Comparison of ENCODE assay signal across 1 mouse cellular context in the genomic region with DNA sequence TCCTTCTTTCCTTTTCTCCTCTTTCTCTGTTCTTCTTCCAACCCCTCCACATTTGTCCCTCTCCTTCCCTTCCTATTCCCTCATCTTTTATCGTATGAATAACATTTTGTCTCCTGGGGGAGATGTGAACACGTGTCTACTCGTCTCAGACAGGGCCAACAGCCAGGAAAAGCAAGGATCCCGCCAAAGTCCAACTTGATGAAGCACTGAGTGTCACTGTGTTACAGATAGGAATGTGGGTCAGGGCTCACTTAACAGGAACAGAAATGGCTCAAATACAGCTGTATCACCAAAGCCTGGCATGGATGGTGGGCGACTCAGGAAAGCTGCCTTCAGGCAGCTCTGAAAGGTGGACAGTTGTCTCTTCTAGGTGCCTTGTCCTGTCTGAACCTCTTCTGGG.
TF ChIP-seq lines count a peak whose summit lies in the region.

No protein-coding gene starts in this region.

TF ChIP-seq in CH12.LX, 34 proteins besides CTCF, POLR2A, EP300 and RAD21:
- TF ChIP-seq USF1 (IDR thresholded peaks at IDR 0.05; ENCODE audit: low read depth, low read length) (no peak), CHD1 (IDR thresholded peaks at IDR 0.05; ENCODE audit: low read depth, low read length) (no peak), MAX (IDR thresholded peaks at IDR 0.05; ENCODE audit: low read length) (no peak), E2F4 (IDR thresholded peaks at IDR 0.05; ENCODE audit: insufficient replicate concordance, low read depth, low read length) (no peak), IRF4 (IDR thresholded peaks at IDR 0.05; ENCODE audit: low read depth, low read length) (no peak), TCF12 (IDR thresholded peaks at IDR 0.05; ENCODE audit: low read depth, low read length) (no peak), TBP (conservative IDR thresholded peaks at IDR 0.05; ENCODE audit: low read depth, low read length) (no peak), HCFC1 (IDR thresholded peaks at IDR 0.05; ENCODE audit: low read depth, low read length) (no peak), ZC3H11A (IDR thresholded peaks at IDR 0.05; ENCODE audit: low read depth, low read length) (no peak), PAX5 (IDR thresholded peaks at IDR 0.05; ENCODE audit: low read length) (no peak), ETS1 (conservative IDR thresholded peaks at IDR 0.05; ENCODE audit: low read depth, low read length) (no peak), SMC3 (IDR thresholded peaks at IDR 0.05; ENCODE audit: low read depth, low read length) (no peak), ELF1 (IDR thresholded peaks at IDR 0.05; ENCODE audit: low read depth, low read length) (no peak), MAFK (IDR thresholded peaks at IDR 0.05; ENCODE audit: insufficient replicate concordance, low read length) (no peak), SIN3A (IDR thresholded peaks at IDR 0.05; ENCODE audit: low read length) (no peak), MYC (IDR thresholded peaks at IDR 0.05; ENCODE audit: low read depth, low read length) (no peak), NELFE (IDR thresholded peaks at IDR 0.05; ENCODE audit: low read depth, low read length) (no peak)
